Mouse (Mus musculus) v-Abl transformed pro-B cells (cell line): ENCODE measurements around the gene Ankrd28.

Source experiments
- in situ Hi-C, 2 experiments: fragments of 400-800 bp; cut with MboI; formaldehyde crosslinking; loops; one replicate each; pipeline ENCODE4 v1.15.1; 2025; ENCODE audit not compliant: unreplicated experiment in 2 of 2

Gene Ankrd28

GRCm38 (mm10) chr14:31669642-31670490 lies 160.6 kb downstream of the Ankrd28 start:
- in situ Hi-C loops, result loop anchor here in 1 of 2 experiments (5.0 to 25.0 kb wide), 3 partner anchors 32 to 817 kb away; no protein-coding TSS in a partner anchor

GRCm38 (mm10) chr14:31669161-31669611 lies 161.3 kb downstream of the Ankrd28 start:
- in situ Hi-C loops, result loop anchor here in 1 of 2 experiments (5.0 to 25.0 kb wide), 3 partner anchors 33 to 818 kb away; no protein-coding TSS in a partner anchor

- in situ Hi-C loops, result loop anchor here in 1 of 2 experiments (5.0 to 25.0 kb wide), 3 partner anchors 34 to 819 kb away; no protein-coding TSS in a partner anchor
These were observed 162.1 kb downstream of the Ankrd28 start for GRCm38 (mm10) chr14:31668326-31668725.

GRCm38 (mm10) chr14:31667741-31668140 lies 162.7 kb downstream of the Ankrd28 start:
- in situ Hi-C loops, result loop anchor here in 1 of 2 experiments (5.0 to 25.0 kb wide), 3 partner anchors 35 to 820 kb away; no protein-coding TSS in a partner anchor

- in situ Hi-C loops, result loop anchor here in 1 of 2 experiments (5.0 to 25.0 kb wide), 3 partner anchors 35 to 820 kb away; no protein-coding TSS in a partner anchor
These were observed 163.3 kb downstream of the Ankrd28 start for GRCm38 (mm10) chr14:31666931-31667705.

- in situ Hi-C loops, result loop anchor here in 1 of 2 experiments (5.0 to 25.0 kb wide), 3 partner anchors 37 to 822 kb away; no protein-coding TSS in a partner anchor
These were observed 164.9 kb downstream of the Ankrd28 start for GRCm38 (mm10) chr14:31665566-31665940.

GRCm38 (mm10) chr14:31664903-31665565 lies 165.4 kb downstream of the Ankrd28 start:
- in situ Hi-C loops, result loop anchor here in 1 of 2 experiments (5.0 to 25.0 kb wide), 3 partner anchors 37 to 822 kb away; no protein-coding TSS in a partner anchor

- in situ Hi-C loops, result loop anchor here in 1 of 2 experiments (25.0 kb wide), 2 partner anchors 523 to 823 kb away; no protein-coding TSS in a partner anchor
These were observed 166.2 kb downstream of the Ankrd28 start for GRCm38 (mm10) chr14:31664100-31664902.

- in situ Hi-C loops, result loop anchor here in 1 of 2 experiments (25.0 kb wide), 2 partner anchors 524 to 824 kb away; no protein-coding TSS in a partner anchor
These were observed 166.9 kb downstream of the Ankrd28 start for GRCm38 (mm10) chr14:31663376-31664099.

- in situ Hi-C loops, result loop anchor here in 1 of 2 experiments (25.0 kb wide), 2 partner anchors 525 to 825 kb away; no protein-coding TSS in a partner anchor
These were observed 167.8 kb downstream of the Ankrd28 start for GRCm38 (mm10) chr14:31662555-31663211.

GRCm38 (mm10) chr14:31661671-31662554 lies 168.5 kb downstream of the Ankrd28 start:
- in situ Hi-C loops, result loop anchor here in 1 of 2 experiments (25.0 kb wide), 2 partner anchors 525 to 825 kb away; no protein-coding TSS in a partner anchor

GRCm38 (mm10) chr14:31660312-31661093 lies 169.9 kb downstream of the Ankrd28 start:
- in situ Hi-C loops, result loop anchor here in 1 of 2 experiments (25.0 kb wide), 2 partner anchors 527 to 827 kb away; no protein-coding TSS in a partner anchor

GRCm38 (mm10) chr14:31659501-31660181 lies 170.8 kb downstream of the Ankrd28 start:
- in situ Hi-C loops, result loop anchor here (5.0 to 25.0 kb wide), 5 partner anchors 123 to 828 kb away; no protein-coding TSS in a partner anchor

- in situ Hi-C loops, result loop anchor here (5.0 to 25.0 kb wide), 5 partner anchors 124 to 829 kb away; no protein-coding TSS in a partner anchor
These were observed 172.2 kb downstream of the Ankrd28 start for GRCm38 (mm10) chr14:31658126-31658680.
